Mouse (Mus musculus) ES-E14 (cell line): ENCODE results near the gene Pigw. TPM values are rescaled to one million over a fixed set of nuclear protein-coding genes. Genes with fewer than 3 reads are reported as not detected.

Experiments used
- DNase-seq: peaks from one replicate; pipeline ENCODE4 v3.0.0-alpha.2; 2013; ENCODE audit warnings: low read depth, low spot score
- H3K27ac ChIP-seq: 2 replicates; pipeline ENCODE4 v1.5.1; 2012; ENCODE audit warnings: low read depth, mild to moderate bottlenecking, low read length, moderate library complexity, mixed read lengths; ENCODE audit not compliant: poor library complexity, insufficient read depth, severe bottlenecking
- H3K36me3 ChIP-seq: 2 replicates; pipeline ENCODE4 v1.6.1; 2012; ENCODE audit warnings: mild to moderate bottlenecking, low read length, moderate library complexity, mixed read lengths; ENCODE audit not compliant: control insufficient read depth, poor library complexity, insufficient read depth, severe bottlenecking
- H3K4me1 ChIP-seq, 2 experiments: fragments of 150-350 bp in 1 of 2; sonication (generic) in 1 of 2; 2 replicates each; pipeline ENCODE4 v1.6.1; 2012; ENCODE audit warnings: low read length in 2 of 2, mild to moderate bottlenecking in 1 of 2, mixed read lengths in 1 of 2; ENCODE audit not compliant: control insufficient read depth in 2 of 2, insufficient read depth in 2 of 2, poor library complexity in 1 of 2
- H3K4me3 ChIP-seq, 2 experiments: fragments of 150-350 bp in 1 of 2; sonication (generic) in 1 of 2; 2 replicates each; pipeline ENCODE4 v1.5.1; 2012; ENCODE audit warnings: low read length in 2 of 2, low read depth in 1 of 2, mild to moderate bottlenecking in 1 of 2, mixed read lengths in 1 of 2; ENCODE audit not compliant: insufficient read depth in 1 of 2, poor library complexity in 1 of 2, severe bottlenecking in 1 of 2
- H3K9ac ChIP-seq: 2 replicates; pipeline ENCODE4 v1.6.1; 2012; ENCODE audit warnings: low read depth, mild to moderate bottlenecking, low read length, mixed read lengths; ENCODE audit not compliant: poor library complexity, insufficient read depth, severe bottlenecking
- H3K9me3 ChIP-seq: fragments of 150-350 bp; sonication (generic); 2 replicates; pipeline ENCODE4 v1.6.1; 2012; ENCODE audit warnings: low read depth, mild to moderate bottlenecking, low read length; ENCODE audit not compliant: control insufficient read depth, insufficient read depth
- CHD2 ChIP-seq: IDR thresholded peaks from 2 replicates; pipeline ENCODE4 v1.6.1; 2014; ENCODE audit warnings: mild to moderate bottlenecking, low read depth, low read length, inconsistent platforms
- HCFC1 ChIP-seq: IDR thresholded peaks from 2 replicates; pipeline ENCODE4 v1.6.1; 2012; ENCODE audit warnings: low read length, inconsistent platforms, borderline replicate concordance; ENCODE audit not compliant: insufficient read depth
- MAFK ChIP-seq: IDR thresholded peaks from 2 replicates; pipeline ENCODE4 v1.6.1; 2014; ENCODE audit warnings: mild to moderate bottlenecking, low read depth, low read length, inconsistent platforms; ENCODE audit not compliant: insufficient read depth
- ZC3H11A ChIP-seq: IDR thresholded peaks from 2 replicates; pipeline ENCODE4 v1.6.1; 2012; ENCODE audit warnings: low read depth, mild to moderate bottlenecking, inconsistent platforms, low read length, borderline replicate concordance
- ZNF384 ChIP-seq: IDR thresholded peaks from 2 replicates; pipeline ENCODE4 v1.6.1; 2012; ENCODE audit warnings: low read depth, low read length, inconsistent platforms
- in situ Hi-C, 2 experiments: fragments of 600-800 bp; cut with MboI; formaldehyde crosslinking; loops; one replicate each; pipeline ENCODE4 v1.15.1; 2025; ENCODE audit warnings: low sequenced_read_pairs in 2 of 2, inconsistent platforms in 1 of 2; ENCODE audit not compliant: unreplicated experiment in 2 of 2
- total RNA-seq: library from RNA; depleted of rRNA; stranded (reverse); fragments of 300-350 nt; gene quantifications from 2 replicates; pipeline ENCODE4 v1.2.3, GENCODE M21; 2012; rRNA removed

The Pigw gene
- total RNA-seq: 7.2 and 7.7 TPM in 2 replicates

- peaks cover 4% of the 10 kb centered on the region; the same call in 1 of the 2 replicates for H3K36me3 ChIP-seq
- H3K27ac ChIP-seq: peak within 1 kb of the TSS; percentile 85
- no peak; the same call in 1 of the 2 replicates for TF ChIP-seq HCFC1
- TF ChIP-seq CHD2: no peak
- TF ChIP-seq ZC3H11A: peak; percentile 57; the same call in 1 of the 2 replicates
- peak; percentile 63 for DNase-seq
- peak within 1 kb of the TSS; percentile 98 for H3K9ac ChIP-seq
- in situ Hi-C loops: no loop called here
- peak within 1 kb of the TSS; percentile 89 to 94 for H3K4me3 ChIP-seq
- H3K4me1 ChIP-seq: peaks cover 0 to 7% of the 10 kb centered on the region in 2 experiments; a peak in 1 of 4 replicates
- no peaks in the 10 kb centered on the region for H3K9me3 ChIP-seq
These were observed at the start of gene Pigw, which contains the start of gene Myo19 for GRCm38 (mm10) chr11:84879772-84880464. Pigw (minus strand) TSS chr11:84880285. Myo19 (plus strand) TSS chr11:84880148.

DNA sequence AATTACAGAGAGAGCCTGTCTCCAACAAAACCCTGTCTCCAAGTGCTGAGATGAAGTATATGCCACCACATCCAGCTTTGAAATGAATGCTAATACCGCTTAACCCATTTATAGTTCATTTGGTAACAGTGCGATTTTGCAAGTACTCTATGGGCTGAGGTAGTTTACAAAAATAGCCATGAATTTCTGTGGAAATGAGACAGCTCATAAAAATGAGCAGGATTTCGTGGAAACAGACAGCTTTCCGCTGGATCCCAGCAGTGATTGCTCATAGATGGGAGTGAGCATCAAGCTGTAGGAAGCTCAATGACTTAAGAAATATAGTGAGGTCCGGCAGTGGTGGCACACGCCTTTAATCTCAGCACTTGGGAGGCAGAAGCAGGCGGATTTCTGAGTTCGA, 40.9 kb upstream of the Pigw start:
- TF ChIP-seq ZC3H11A (no peak), MAFK (no peak), ZNF384 (no peak), CHD2 (no peak), HCFC1 (no peak)
- Histone ChIP-seq H3K4me3 (no peak overlapping the region), H3K36me3 (no peaks in the 10 kb centered on the region), H3K4me1 (peaks cover 0 to 2% of the 10 kb centered on the region in 2 experiments; a peak in 1 of 4 replicates), H3K9me3 (no peaks in the 10 kb centered on the region), H3K9ac (no peak overlapping the region), H3K27ac (no peak overlapping the region)
- in situ Hi-C loops: no loop called here
- DNase-seq: no peak

- DNase-seq: no peak
- H3K9me3 ChIP-seq: no peaks in the 10 kb centered on the region
- H3K4me1 ChIP-seq: peaks cover 0 to 2% of the 10 kb centered on the region in 2 experiments; a peak in 1 of 4 replicates
- TF ChIP-seq MAFK (no peak), HCFC1 (no peak), ZNF384 (no peak), CHD2 (no peak), ZC3H11A (no peak)
- in situ Hi-C loops: loop anchor here in 1 of 2 experiments (5.0 kb wide), 1 partner anchor 62 kb away; no protein-coding TSS in a partner anchor
- H3K27ac ChIP-seq: no peak overlapping the region
- no peaks in the 10 kb centered on the region for H3K36me3 ChIP-seq
- H3K4me3 ChIP-seq: no peak overlapping the region
- H3K9ac ChIP-seq: no peak overlapping the region
These were observed 39.9 kb upstream of the Pigw start for GRCm38 (mm10) chr11:84919951-84920350.

- H3K27ac ChIP-seq: no peak overlapping the region
- H3K9me3 ChIP-seq: no peaks in the 10 kb centered on the region
- no peak for TF ChIP-seq CHD2
- TF ChIP-seq MAFK: no peak
- no peak for TF ChIP-seq ZNF384
- TF ChIP-seq HCFC1: no peak
- TF ChIP-seq ZC3H11A: no peak
- in situ Hi-C loops: loop anchor here in 1 of 2 experiments (5.0 kb wide), 1 partner anchor 63 kb away; no protein-coding TSS in a partner anchor
- DNase-seq: peak; percentile 53
- no peak overlapping the region for H3K4me3 ChIP-seq
- peaks cover 0 to 2% of the 10 kb centered on the region in 2 experiments; a peak in 1 of 4 replicates for H3K4me1 ChIP-seq
- peaks cover 1% of the 10 kb centered on the region; the same call in 1 of the 2 replicates for H3K36me3 ChIP-seq
- no peak overlapping the region for H3K9ac ChIP-seq
These were observed 39.2 kb upstream of the Pigw start for GRCm38 (mm10) chr11:84919276-84919675.
